Mouse (Mus musculus) right cerebral cortex, adult 2 months (tissue): Measurements from ENCODE around the gene Srsf10.

ENCODE experiments used
- DNase-seq, 2 experiments: peaks; one replicate each; pipeline ENCODE4 v3.0.0; 2021 to 2022; ENCODE audit warnings: low spot score in 2 of 2

The Srsf10 gene

GRCm38 (mm10) chr4:135883881-135884516 lies 28.5 kb downstream of the Srsf10 start:
- DNase-seq, result no peak

- DNase-seq, result no peak
These were observed 29.0 kb downstream of the Srsf10 start for GRCm38 (mm10) chr4:135884531-135884930.

DNA sequence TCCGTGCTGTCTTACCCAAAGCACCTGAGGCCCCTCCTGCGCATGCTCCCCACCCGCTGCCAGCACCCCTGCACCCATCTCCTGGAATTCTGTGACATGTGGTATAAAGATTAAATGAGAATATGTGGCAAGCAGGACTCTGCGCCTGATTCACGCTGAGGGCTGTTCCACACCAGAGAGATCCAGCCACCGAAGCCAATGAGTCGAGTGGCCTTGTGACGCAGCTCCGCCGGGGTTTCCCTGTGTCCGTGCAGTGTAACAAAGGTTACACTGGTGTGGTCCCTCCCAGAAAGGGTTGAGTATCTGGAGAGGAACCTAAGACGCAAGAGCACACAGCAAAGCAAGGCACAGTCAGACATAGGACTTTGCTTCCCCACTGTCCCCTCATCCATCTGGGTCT lies 30.1 kb downstream of the Srsf10 start:
- DNase-seq, result no peak

- DNase-seq, result no peak
These were observed 30.6 kb downstream of the Srsf10 start for GRCm38 (mm10) chr4:135886184-135886583.

- no peak for DNase-seq
These were observed 33.0 kb downstream of the Srsf10 start for GRCm38 (mm10) chr4:135888448-135889057.

DNA sequence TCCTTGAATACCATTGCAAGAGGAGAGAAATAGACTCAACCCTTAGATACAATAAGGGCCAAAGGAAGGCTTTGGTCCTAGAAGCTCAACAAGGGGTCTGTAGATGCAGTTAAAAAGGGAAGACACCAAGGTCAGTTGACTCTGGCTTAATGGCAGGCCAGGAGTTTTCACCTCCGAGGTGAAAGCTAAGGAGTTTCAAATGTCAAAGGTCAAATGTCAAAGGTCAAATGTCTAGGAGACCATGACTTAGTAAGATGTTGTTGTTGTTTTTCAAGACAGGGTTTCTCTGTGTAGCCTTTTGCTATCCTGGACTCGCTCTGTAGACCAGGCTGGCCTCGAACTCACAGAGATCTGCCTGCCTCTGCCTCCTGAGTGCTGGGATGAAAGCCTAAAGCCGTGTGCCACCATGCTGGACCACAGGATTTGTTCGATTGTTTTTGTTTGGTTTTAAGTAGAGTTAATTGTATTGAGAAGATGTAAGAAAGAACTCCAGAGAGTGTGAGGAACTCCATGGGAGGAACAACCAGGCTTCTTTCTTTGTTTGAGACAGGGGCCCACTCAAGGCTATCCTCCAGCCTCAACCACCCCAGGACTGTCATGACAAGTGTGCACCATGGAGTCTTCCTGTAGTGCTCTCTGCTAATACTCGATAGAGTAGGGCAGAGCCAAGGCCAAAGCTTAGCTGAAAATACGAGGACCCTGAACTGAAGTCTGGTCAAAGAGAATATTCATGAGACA lies 33.8 kb downstream of the Srsf10 start:
- DNase-seq, result no peak

DNA sequence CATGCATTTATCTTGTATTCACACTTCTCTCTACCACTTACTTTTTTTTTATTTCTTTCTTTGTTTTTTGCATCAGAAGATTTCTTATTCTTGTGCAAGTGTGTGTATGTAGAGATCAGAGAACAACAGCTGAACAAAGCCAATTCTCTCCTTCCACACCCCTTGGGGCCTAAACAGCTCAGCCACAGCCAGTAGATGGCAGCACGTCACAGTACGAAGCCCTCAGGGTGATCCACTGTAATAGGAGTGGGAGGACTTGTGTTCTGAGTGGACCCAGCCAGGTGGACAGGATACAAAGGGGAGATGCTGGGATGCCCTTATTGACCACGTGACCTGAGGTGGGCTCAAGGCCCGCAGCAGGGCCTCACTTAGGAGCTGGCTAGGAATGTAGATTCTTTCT lies 34.3 kb downstream of the Srsf10 start:
- peak; percentile 73 to 77 for DNase-seq

DNA sequence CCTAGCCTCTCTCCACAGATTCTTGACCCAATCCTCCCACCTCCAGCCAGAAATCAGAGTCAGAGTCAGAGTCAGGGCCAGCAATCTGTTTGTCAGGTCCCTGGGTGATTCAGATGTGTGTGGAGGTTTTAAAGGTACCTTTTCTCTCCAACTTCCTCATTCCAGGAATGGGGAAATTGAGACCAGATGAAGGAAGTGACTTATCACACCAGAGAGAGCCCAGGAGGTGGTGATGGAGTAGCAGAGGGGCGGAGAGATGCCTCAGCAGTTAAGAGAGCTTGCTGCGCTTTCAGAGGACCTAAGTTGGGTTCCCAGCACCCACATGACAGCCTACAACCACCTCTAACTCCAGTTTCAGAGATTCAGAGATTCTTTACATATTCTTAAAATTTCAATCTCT lies 36.0 kb downstream of the Srsf10 start:
- DNase-seq, result no peak

- DNase-seq, result no peak
These were observed 37.3 kb downstream of the Srsf10 start for GRCm38 (mm10) chr4:135892884-135893283.

- DNase-seq, result no peak
These were observed 39.6 kb downstream of the Srsf10 start, which contains the start of gene Cnr2 for GRCm38 (mm10) chr4:135895071-135895571. Gene Cnr2 (plus strand): TSS chr4:135895394.

DNA sequence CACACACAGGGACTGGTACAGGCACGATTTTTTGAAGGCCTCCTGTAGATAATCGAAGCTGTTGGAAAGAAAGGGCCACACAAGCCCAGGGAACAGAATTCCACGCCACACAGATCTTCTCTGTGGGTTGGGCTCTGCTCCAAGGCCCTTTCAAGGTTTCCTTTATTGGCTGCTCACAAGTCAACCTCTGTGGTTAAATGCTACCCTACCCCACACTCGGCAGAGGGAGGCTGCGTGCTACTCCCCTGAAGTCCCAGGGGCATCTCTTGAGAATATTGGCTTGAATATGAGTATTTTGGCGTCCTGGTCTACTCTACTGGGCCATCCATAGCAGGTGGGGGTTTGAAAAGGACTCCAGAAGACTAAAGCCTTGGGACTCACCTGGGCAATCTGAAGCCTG lies 40.6 kb downstream of the Srsf10 start:
- no peak for DNase-seq

DNA sequence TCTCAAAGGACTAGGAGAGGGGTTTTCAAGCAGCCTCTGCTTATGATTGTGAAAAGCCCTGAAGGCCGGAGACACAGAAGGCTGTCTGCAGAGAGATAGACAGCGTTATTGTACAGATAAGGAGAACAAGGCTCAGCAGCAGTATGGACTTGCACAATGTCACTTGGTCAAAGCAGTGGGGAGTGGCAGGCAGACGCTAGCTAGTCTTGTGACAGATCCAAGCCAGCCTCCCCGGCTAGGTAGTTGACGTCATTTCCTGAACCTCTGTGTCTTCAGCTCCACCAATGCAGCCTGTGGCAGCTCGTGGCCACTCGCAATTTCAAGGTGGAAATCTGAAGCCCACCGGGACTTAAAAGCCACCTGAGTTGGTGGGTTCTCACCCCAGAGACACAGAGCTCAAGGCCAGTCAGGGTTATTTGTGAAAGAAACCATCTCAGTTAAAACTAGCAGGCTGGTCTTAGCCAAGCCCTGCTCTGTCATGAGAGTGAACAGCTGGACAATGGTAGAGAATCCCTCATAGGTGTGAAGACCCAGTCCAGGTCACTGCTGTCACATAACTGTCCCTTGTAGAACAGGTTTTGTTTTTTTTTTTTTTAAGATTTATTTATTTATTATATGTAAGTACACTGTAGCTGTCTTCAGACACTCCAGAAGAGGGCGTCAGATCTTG lies 43.0 kb downstream of the Srsf10 start:
- no peak for DNase-seq

DNA sequence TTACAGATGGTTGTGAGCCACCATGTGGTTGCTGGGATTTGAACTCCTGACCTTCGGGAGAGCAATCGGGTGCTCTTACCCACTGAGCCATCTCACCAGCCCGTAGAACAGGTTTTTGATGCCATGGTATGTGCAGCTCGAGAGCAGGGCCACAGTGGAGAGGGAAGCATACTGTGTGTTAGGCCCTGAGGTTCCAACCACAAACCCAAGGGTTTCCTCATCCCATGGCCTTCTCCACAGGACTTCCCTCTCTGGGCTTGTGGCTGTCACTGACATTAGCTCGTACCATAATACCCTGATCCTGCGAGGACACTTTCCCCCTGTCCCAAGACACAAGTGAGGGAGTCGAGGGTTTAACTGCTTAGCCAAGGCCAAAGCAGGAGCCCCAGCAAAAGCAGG lies 43.5 kb downstream of the Srsf10 start:
- no peak for DNase-seq

- DNase-seq, result no peak
These were observed 44.5 kb downstream of the Srsf10 start for GRCm38 (mm10) chr4:135900008-135900407.

DNA sequence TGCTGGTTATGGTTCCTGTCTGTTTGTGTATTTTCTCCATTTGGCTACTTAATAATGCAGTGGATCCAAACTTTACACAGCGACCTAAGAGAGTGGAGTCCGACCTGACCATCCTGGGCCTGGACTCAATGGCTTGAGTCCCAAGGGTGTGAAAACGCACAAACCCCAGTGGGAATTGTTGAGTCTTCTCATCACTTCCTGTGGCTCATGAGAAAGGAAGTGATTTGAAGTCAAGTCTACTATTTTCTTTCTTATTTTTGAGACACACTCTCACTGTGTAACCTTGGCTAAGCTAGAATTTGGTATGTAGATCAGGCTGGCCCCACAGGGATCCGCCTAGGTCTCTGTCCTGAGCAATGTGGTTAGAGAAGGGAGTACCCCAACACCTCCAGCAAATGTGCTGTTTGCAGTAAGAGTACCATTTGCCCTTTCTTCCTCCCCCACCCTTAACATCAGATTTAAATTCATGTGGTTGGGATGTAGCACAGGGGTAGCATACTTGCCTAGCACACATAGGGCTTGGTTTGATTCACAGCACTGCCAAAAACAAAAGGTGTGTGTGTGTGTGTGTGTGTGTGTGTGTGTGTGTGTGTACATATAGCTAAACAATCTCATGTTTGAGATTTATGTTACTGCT lies 47.2 kb downstream of the Srsf10 start:
- no peak for DNase-seq

DNA sequence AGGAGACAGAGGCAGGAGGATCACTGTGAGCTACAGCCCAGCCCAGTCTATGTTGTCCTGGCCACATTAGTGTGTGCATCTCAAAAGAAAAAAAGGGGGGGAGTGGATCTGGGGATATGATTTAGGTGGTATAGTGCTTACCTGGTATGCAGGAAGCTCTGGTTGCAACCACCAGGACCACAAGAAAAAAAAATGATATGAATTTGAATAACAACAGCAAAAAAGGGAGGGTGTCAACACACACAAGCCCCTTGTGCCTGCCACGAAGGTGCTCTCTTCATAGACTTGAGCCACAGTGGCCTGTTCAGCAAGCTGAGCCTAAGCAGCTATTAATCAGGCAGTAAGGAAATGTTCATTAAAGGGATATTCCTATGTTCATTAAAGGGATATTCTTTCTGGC lies 49.3 kb downstream of the Srsf10 start:
- DNase-seq, result no peak

DNA sequence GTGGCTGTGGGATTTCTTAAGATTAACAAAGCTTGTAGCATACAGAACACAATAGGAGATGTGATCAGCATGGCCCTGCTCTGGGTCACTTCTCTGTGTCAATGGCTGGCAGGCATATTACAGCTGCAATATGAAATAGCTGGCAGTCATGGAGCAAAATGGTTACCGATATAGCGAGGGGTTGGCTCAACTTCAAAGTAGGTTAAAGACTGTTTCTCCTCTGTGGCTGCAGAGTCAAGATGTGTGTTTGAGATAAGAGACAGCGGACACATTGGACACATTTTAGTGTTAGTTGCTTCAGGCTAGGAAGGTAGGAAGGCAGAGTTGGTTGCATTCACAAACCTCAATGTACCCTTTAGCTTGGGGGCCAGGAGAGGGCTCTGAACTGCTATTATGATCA lies 51.1 kb downstream of the Srsf10 start:
- no peak for DNase-seq

DNA sequence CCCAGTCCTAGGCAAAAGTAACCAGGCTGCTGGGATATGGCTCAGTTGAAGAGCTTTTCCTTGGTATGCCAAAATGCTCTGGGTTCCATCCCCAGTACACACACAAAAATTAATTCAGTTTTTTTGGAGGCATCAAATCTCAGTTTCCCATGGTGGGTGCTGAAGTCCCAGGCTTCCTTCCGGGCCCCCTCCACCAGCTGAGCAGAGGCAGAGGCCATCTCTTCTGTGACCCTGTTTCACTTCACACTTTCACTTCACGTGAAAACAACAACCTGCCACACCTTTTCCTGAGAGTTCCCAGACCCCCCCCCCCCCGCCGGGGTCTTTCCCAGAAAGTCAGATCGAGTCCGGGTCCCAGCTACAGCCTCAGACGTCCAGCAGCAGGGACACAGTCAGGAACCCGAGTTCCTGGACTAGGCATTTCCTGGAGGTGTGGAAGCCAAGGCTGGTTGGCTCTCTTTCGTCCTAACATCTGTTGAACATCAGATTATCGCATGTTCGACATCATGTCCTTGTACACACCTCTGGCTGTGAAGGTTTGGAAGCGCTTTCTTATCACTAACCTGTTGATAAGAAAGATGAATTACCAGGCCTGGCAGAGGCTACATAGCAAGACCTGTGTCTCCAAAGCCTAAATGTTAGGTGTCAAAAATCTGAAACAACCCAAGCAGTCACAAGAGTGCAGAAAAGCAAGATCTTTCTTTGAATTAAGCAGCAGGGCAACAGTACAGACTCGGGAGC lies 53.9 kb downstream of the Srsf10 start:
- DNase-seq, result no peak

DNA sequence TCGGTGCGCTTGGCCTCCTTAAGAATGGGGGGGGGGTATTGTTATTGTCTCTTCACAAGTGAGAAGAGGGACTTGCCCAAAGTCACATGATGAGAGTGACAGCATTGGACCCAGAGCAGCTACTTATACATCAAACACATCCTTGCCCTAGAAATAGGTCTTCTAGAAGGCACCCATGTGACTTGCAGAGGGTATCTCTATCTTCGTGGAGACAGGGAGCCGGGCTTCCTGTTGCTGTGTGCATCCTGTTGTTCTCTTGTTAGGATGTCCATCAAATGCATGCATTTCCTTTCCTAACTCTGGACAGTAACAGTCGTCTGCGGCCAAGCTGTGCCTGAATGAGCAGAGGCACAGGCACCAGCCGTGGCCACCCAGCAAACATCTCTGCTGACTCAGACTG lies 56.0 kb downstream of the Srsf10 start:
- DNase-seq, result no peak

- DNase-seq, result no peak
These were observed 56.6 kb downstream of the Srsf10 start for GRCm38 (mm10) chr4:135912164-135912563.

GRCm38 (mm10) chr4:135912835-135913234 lies 57.3 kb downstream of the Srsf10 start:
- no peak for DNase-seq
